Mouse (Mus musculus): ENCODE results near the gene Klhl20. TPM values are rescaled to one million over a fixed set of nuclear protein-coding genes. Genes with fewer than 3 reads are reported as not detected.

Gene Klhl20
- total RNA-seq (2023), result 10 to 100 TPM; 27.8 to 34.6 TPM

GRCm38 (mm10) chr1:161130726-161131664 lies at the start of gene Klhl20:
Gene Klhl20, minus strand, starts transcription at chr1:161131511.

GRCm38 (mm10) chr1:161159214-161159613 lies 27.9 kb upstream of the Klhl20 start, which contains the start of gene Tex50:
Gene Tex50, minus strand, starts transcription at chr1:161159314.

GRCm38 (mm10) chr1:161142531-161143159 lies 11.3 kb upstream of the Klhl20 start, which contains the start of gene Ankrd45:
Gene Ankrd45, plus strand, starts transcription at chr1:161142691.

GRCm38 (mm10) chr1:161070352-161071271 lies 60.7 kb downstream of the Klhl20 start, which contains the start of the genes Dars2 and Cenpl:
Gene Dars2, minus strand, starts transcription at chr1:161070658.
Gene Cenpl, plus strand, starts transcription at chr1:161070713.

Other genes with a start within 250 kb of the Klhl20 start
- 10 to 100 TPM; 71.9 to 80.7 TPM for gene Rc3h1, start 225.1 kb downstream of the Klhl20 start, total RNA-seq (2023)
- gene Serpinc1, start 152.9 kb downstream of the Klhl20 start, total RNA-seq (2023), result 10 to 100 TPM in 1 of 2 experiments, 1 to 10 TPM in 1; 9.1 to 10.5 TPM
- 10 to 100 TPM; 33.0 to 47.0 TPM for gene Zbtb37, start 96.7 kb downstream of the Klhl20 start, total RNA-seq (2023)
- gene Dars2, start 60.9 kb downstream of the Klhl20 start, total RNA-seq (2023), result 10 to 100 TPM in 1 of 2 experiments, 1 to 10 TPM in 1; 8.5 to 13.1 TPM
- 10 to 100 TPM; 11.9 to 13.5 TPM for gene Cenpl, start 60.8 kb downstream of the Klhl20 start, total RNA-seq (2023)
- gene Ankrd45, start 11.2 kb upstream of the Klhl20 start, total RNA-seq (2023), result not detected
- gene Tex50, start 27.8 kb upstream of the Klhl20 start, total RNA-seq (2023), result not detected
- 100 to 1,000 TPM; 271 to 302 TPM for gene Prdx6, start 119.7 kb upstream of the Klhl20 start, total RNA-seq (2023)

All from T-cell, adult 66 days (primary cell).